Comparison of ENCODE assay signal across 14 mouse cellular contexts in the genomic region with DNA sequence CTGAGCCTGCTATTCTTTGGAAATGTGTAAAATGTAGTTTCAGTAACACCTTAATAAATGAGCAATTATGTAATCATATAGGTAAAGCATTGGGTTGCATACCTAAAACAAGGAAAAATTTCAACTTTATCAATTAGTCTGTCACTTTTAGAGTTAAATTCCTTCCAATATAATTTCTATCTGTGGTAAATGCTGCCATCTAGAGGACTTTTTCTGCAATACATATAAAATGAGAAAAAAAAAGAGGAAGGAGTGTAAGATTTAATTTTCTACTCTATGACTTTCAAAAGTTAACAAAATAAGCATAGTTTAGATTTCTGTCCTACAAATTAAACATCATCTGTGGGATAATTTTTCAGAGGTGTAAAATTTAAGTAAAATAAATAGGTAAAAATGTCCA. TPM values are rescaled to one million over a fixed set of nuclear protein-coding genes. Genes with fewer than 3 reads are reported as not detected.
A peak's percentile ranks its signal among the peaks of the same experiment; 100 is the strongest.
DNase-seq lines count a peak whose midpoint lies in the region; ATAC-seq and TF ChIP-seq lines count a peak whose summit lies in the region.
"Had no signal": no experiment of that assay in that cellular context is flagged by ENCODE, and none has a peak within 500 bp of the region (broad histone marks: within the 10 kb centered on the region; RNA-seq: fewer than 3 reads in every experiment).

No protein-coding gene starts in this region.

- peak; percentile 44 for DNase-seq in hindbrain, embryonic 11.5 days (ENCODE audit: low spot score)
- DNase-seq in midbrain, embryonic 14.5 days, result peak; percentile 81
- DNase-seq in midbrain, embryonic 10.5 days (ENCODE audit: low spot score), result no peak
- DNase-seq in adipocyte (ENCODE audit: low spot score), result peak; percentile 60
- DNase-seq in stomach, postnatal 0 days (ENCODE audit: low spot score), result no peak
- DNase-seq in urinary bladder, adult 2 months (ENCODE audit: low spot score), result no peak
- no peak for DNase-seq in cerebellum, adult 8-10 months
- DNase-seq: cerebellum, postnatal 25 days; layer of hippocampus, adult 9-11 months had no signal

- no peaks in the 10 kb centered on the region for H3K36me3 ChIP-seq in hindbrain, embryonic 11.5 days (ENCODE audit: control insufficient read depth, insufficient read depth, low read length)
- no peaks in the 10 kb centered on the region for H3K36me3 ChIP-seq in hindbrain, embryonic 13.5 days
- H3K36me3 ChIP-seq in midbrain, embryonic 14.5 days (ENCODE audit: control insufficient read depth, insufficient read depth, low read length), result no peaks in the 10 kb centered on the region
- H3K36me3 ChIP-seq in midbrain, embryonic 10.5 days, result no peaks in the 10 kb centered on the region
- no peaks in the 10 kb centered on the region for H3K36me3 ChIP-seq in stomach, postnatal 0 days (ENCODE audit: control insufficient read depth, insufficient read depth, low read length)
- H3K36me3 ChIP-seq: forebrain, embryonic 10.5 days; liver, embryonic 12.5 days had no signal

- no peaks in the 10 kb centered on the region for H3K9me3 ChIP-seq in hindbrain, embryonic 11.5 days (ENCODE audit: control insufficient read depth, low read length)
- H3K9me3 ChIP-seq in hindbrain, embryonic 13.5 days, result no peaks in the 10 kb centered on the region
- H3K9me3 ChIP-seq in midbrain, embryonic 14.5 days (ENCODE audit: control insufficient read depth, low read length), result no peaks in the 10 kb centered on the region
- no peaks in the 10 kb centered on the region for H3K9me3 ChIP-seq in midbrain, embryonic 10.5 days (replicated peaks)
- H3K9me3 ChIP-seq in stomach, postnatal 0 days (ENCODE audit: control insufficient read depth, low read length), result no peaks in the 10 kb centered on the region
- H3K9me3 ChIP-seq: forebrain, embryonic 10.5 days; liver, embryonic 12.5 days; megakaryocyte, embryonic 14.5 days had no signal

- H3K9ac ChIP-seq in hindbrain, embryonic 11.5 days (ENCODE audit: low read depth, low read length), result no peak overlapping the region
- H3K9ac ChIP-seq in hindbrain, embryonic 13.5 days, result no peak overlapping the region
- no peak overlapping the region for H3K9ac ChIP-seq in midbrain, embryonic 14.5 days (replicated peaks; ENCODE audit: low read length)
- no peak overlapping the region for H3K9ac ChIP-seq in stomach, postnatal 0 days (ENCODE audit: low read length)
- H3K9ac ChIP-seq: liver, embryonic 12.5 days had no signal

- H3K4me3 ChIP-seq in hindbrain, embryonic 11.5 days (ENCODE audit: low read depth, low read length), result no peak overlapping the region
- no peak overlapping the region for H3K4me3 ChIP-seq in hindbrain, embryonic 13.5 days
- H3K4me3 ChIP-seq in midbrain, embryonic 14.5 days (replicated peaks; ENCODE audit: low read depth, low read length), result no peak overlapping the region
- no peak overlapping the region for H3K4me3 ChIP-seq in midbrain, embryonic 10.5 days
- H3K4me3 ChIP-seq in stomach, postnatal 0 days (ENCODE audit: low read depth, low read length), result no peak overlapping the region
- H3K4me3 ChIP-seq: forebrain, embryonic 10.5 days; liver, embryonic 12.5 days; megakaryocyte, embryonic 14.5 days had no signal

- peak; percentile 74 for TF ChIP-seq CTCF in stomach, postnatal 0 days (IDR thresholded peaks at IDR 0.05; ENCODE audit: low read depth)

- H3K4me1 ChIP-seq in hindbrain, embryonic 11.5 days (replicated peaks; ENCODE audit: control insufficient read depth, insufficient read depth, low read length), result no peaks in the 10 kb centered on the region
- H3K4me1 ChIP-seq in hindbrain, embryonic 13.5 days (replicated peaks), result no peaks in the 10 kb centered on the region
- H3K4me1 ChIP-seq in midbrain, embryonic 14.5 days (ENCODE audit: control insufficient read depth, insufficient read depth, low read length), result no peaks in the 10 kb centered on the region
- H3K4me1 ChIP-seq in midbrain, embryonic 10.5 days, result no peaks in the 10 kb centered on the region
- no peaks in the 10 kb centered on the region for H3K4me1 ChIP-seq in stomach, postnatal 0 days (replicated peaks; ENCODE audit: control insufficient read depth, insufficient read depth)
- H3K4me1 ChIP-seq: forebrain, embryonic 10.5 days; liver, embryonic 12.5 days; megakaryocyte, embryonic 14.5 days had no signal

- TF ChIP-seq EP300 in stomach, postnatal 0 days (optimal IDR thresholded peaks at IDR 0.05), result no peak

- no peak overlapping the region for H3K4me2 ChIP-seq in hindbrain, embryonic 11.5 days (replicated peaks; ENCODE audit: low read depth, low read length)
- no peak overlapping the region for H3K4me2 ChIP-seq in hindbrain, embryonic 13.5 days
- H3K4me2 ChIP-seq in midbrain, embryonic 14.5 days (ENCODE audit: low read length), result no peak overlapping the region
- H3K4me2 ChIP-seq in stomach, postnatal 0 days (replicated peaks; ENCODE audit: low read depth), result no peak overlapping the region
- H3K4me2 ChIP-seq: liver, embryonic 12.5 days had no signal

- no peak for ATAC-seq in hindbrain, embryonic 11.5 days (ENCODE audit: low FRiP score)
- ATAC-seq in hindbrain, embryonic 13.5 days (ENCODE audit: low FRiP score), result no peak
- no peak for ATAC-seq in midbrain, embryonic 14.5 days (ENCODE audit: low FRiP score, low TSS enrichment)
- no peak for ATAC-seq in stomach, postnatal 0 days (ENCODE audit: low FRiP score, low TSS enrichment)
- ATAC-seq: inflammation-experienced regulatory T-cells, adult 6 months; liver, embryonic 12.5 days had no signal

- no peaks in the 10 kb centered on the region for H3K27me3 ChIP-seq in hindbrain, embryonic 11.5 days (ENCODE audit: control insufficient read depth, insufficient read depth, low read length)
- no peaks in the 10 kb centered on the region for H3K27me3 ChIP-seq in hindbrain, embryonic 13.5 days
- H3K27me3 ChIP-seq in midbrain, embryonic 14.5 days (ENCODE audit: control insufficient read depth, insufficient read depth, low read length), result no peaks in the 10 kb centered on the region
- no peaks in the 10 kb centered on the region for H3K27me3 ChIP-seq in midbrain, embryonic 10.5 days (ENCODE audit: low read depth, poor library complexity, severe bottlenecking)
- H3K27me3 ChIP-seq in stomach, postnatal 0 days (ENCODE audit: control insufficient read depth, insufficient read depth, low read length), result no peaks in the 10 kb centered on the region
- H3K27me3 ChIP-seq: liver, embryonic 12.5 days; megakaryocyte, embryonic 14.5 days had no signal

- H3K27ac ChIP-seq in hindbrain, embryonic 11.5 days (ENCODE audit: low read depth, low read length), result no peak overlapping the region
- no peak overlapping the region for H3K27ac ChIP-seq in hindbrain, embryonic 13.5 days
- H3K27ac ChIP-seq in midbrain, embryonic 14.5 days (replicated peaks; ENCODE audit: low read depth, low read length), result no peak overlapping the region
- H3K27ac ChIP-seq in midbrain, embryonic 10.5 days (replicated peaks), result no peak overlapping the region
- no peak overlapping the region for H3K27ac ChIP-seq in stomach, postnatal 0 days (replicated peaks)
- H3K27ac ChIP-seq: forebrain, embryonic 10.5 days; liver, embryonic 12.5 days had no signal

RNA-seq across cellular contexts. Expression of a gene that starts 8.1 kb away (rescaled TPM):
- 41.3 and 50.9 TPM in 2 replicates for polyA plus RNA-seq in hindbrain, embryonic 11.5 days (2014; fragmentation: Nextera tagmentation; extraction: Ambion mirVana)
- 170 and 179 TPM in 2 replicates for polyA plus RNA-seq in hindbrain, embryonic 13.5 days (2015; fragmentation: Nextera tagmentation; extraction: Ambion mirVana)
- polyA plus RNA-seq in midbrain, embryonic 14.5 days (2014; fragmentation: Nextera tagmentation; extraction: Ambion mirVana), result 107 and 131 TPM in 2 replicates
- 24.1 and 41.4 TPM in 2 replicates for polyA plus RNA-seq in midbrain, embryonic 10.5 days (2016; fragmentation: Nextera tagmentation; extraction: Ambion mirVana)
- 4.0 and 5.0 TPM in 2 replicates for polyA plus RNA-seq in stomach, postnatal 0 days (2015; fragmentation: Nextera tagmentation; extraction: Ambion mirVana)
- 1.0 and 1.1 TPM in 2 replicates for polyA plus RNA-seq in urinary bladder, adult 2 months (2012; rRNA removed)
- polyA plus RNA-seq: inflammation-experienced regulatory T-cells, adult 6 months had no signal

Comparison
In these comparisons a context has a peak if more than half of its experiments do, and no peak if none do; other contexts are left out.
1. DNase-seq: peak in hindbrain, embryonic 11.5 days (single experiment), midbrain, embryonic 14.5 days (single experiment) and adipocyte (single experiment); none in midbrain, embryonic 10.5 days (single experiment), stomach, postnatal 0 days (single experiment), urinary bladder, adult 2 months (single experiment) and cerebellum, adult 8-10 months (single experiment).